Mouse (Mus musculus) brain, adult 2 months (tissue): ENCODE results near the gene Vmn1r215.
"Not testable (repeated sequence)": the region's sequence is repeated elsewhere in the genome, so short reads cannot be mapped to it uniquely, and the experiment has no call there.

Experiments
- DNase-seq: peaks from one replicate; pipeline ENCODE4 v3.0.0; 2011; ENCODE audit warnings: low read depth, low spot score

Gene Vmn1r215

GRCm38 (mm10) chr13:23067725-23068124, at the start of gene Vmn1r215:
Gene Vmn1r215, plus strand, starts transcription at chr13:23068025.
- no peak for DNase-seq

GRCm38 (mm10) chr13:23018158-23018557, 49.7 kb upstream of the Vmn1r215 start:
- no peak for DNase-seq

GRCm38 (mm10) chr13:23024812-23025211, 43.0 kb upstream of the Vmn1r215 start:
- DNase-seq = no peak

GRCm38 (mm10) chr13:23030118-23030517, 37.7 kb upstream of the Vmn1r215 start, which contains the start of gene Vmn1r214:
Gene Vmn1r214, plus strand, starts transcription at chr13:23030418.
- DNase-seq = no peak

- no peak for DNase-seq
These were observed 10.0 kb upstream of the Vmn1r215 start for GRCm38 (mm10) chr13:23057778-23058177.

- no peak for DNase-seq
These were observed 1.5 kb downstream of the Vmn1r215 start for GRCm38 (mm10) chr13:23069312-23069711.

- DNase-seq = no peak
These were observed 26.6 kb downstream of the Vmn1r215 start for GRCm38 (mm10) chr13:23094386-23094785.

- not testable (repeated sequence) for DNase-seq
These were observed 50.3 kb downstream of the Vmn1r215 start, which contains the start of gene Vmn1r217 for GRCm38 (mm10) chr13:23118126-23118525. Gene Vmn1r217, minus strand, starts transcription at chr13:23118226.

- no peak for DNase-seq
These were observed 52.8 kb downstream of the Vmn1r215 start for GRCm38 (mm10) chr13:23120611-23121010.
